Mouse (Mus musculus) liver, embryonic 16.5 days (tissue): Measurements from ENCODE around the gene Unc5b. TPM values are rescaled to one million over a fixed set of nuclear protein-coding genes. Genes with fewer than 3 reads are reported as not detected.
"Not testable (repeated sequence)": the region's sequence is repeated elsewhere in the genome, so short reads cannot be mapped to it uniquely, and the experiment has no call there.

Source experiments
- ATAC-seq: fragments of 200-750 bp; cut with Nextera tagmentation; 2 replicates; pipeline ENCODE4 v1.8.0; 2017; ENCODE audit warnings: low read depth, mild to moderate bottlenecking, moderate number of reproducible peaks, moderate library complexity
- H3K27ac ChIP-seq: fragments of 300-500 bp; sonication (generic); 2 replicates; pipeline ENCODE4 v1.5.1; 2014; ENCODE audit warnings: mild to moderate bottlenecking, low read length
- H3K27me3 ChIP-seq: fragments of 300-500 bp; sonication (generic); 2 replicates; pipeline ENCODE4 v1.6.1; 2014; ENCODE audit warnings: low read depth, low read length, mixed read lengths; ENCODE audit not compliant: control insufficient read depth, insufficient read depth
- H3K36me3 ChIP-seq: fragments of 300-500 bp; sonication (generic); 2 replicates; pipeline ENCODE4 v1.6.1; 2014; ENCODE audit warnings: mild to moderate bottlenecking; ENCODE audit not compliant: control insufficient read depth, insufficient read depth
- H3K4me1 ChIP-seq: fragments of 300-500 bp; sonication (generic); 2 replicates; pipeline ENCODE4 v1.6.1; 2014; ENCODE audit warnings: low read depth, low read length, mixed read lengths; ENCODE audit not compliant: control insufficient read depth
- H3K4me2 ChIP-seq: fragments of 300-500 bp; sonication (generic); 2 replicates; pipeline ENCODE4 v1.6.1; 2014; ENCODE audit warnings: low read depth, low read length, mixed read lengths
- H3K4me3 ChIP-seq: fragments of 300-500 bp; sonication (generic); 2 replicates; pipeline ENCODE4 v1.5.1; 2014; ENCODE audit warnings: low read depth, mild to moderate bottlenecking, low read length
- H3K9ac ChIP-seq: fragments of 300-500 bp; sonication (generic); 2 replicates; pipeline ENCODE4 v1.6.1; 2014; ENCODE audit warnings: low read depth, low read length
- H3K9me3 ChIP-seq: fragments of 300-500 bp; sonication (generic); replicated peaks from 2 replicates; pipeline ENCODE4 v1.6.1; 2016; ENCODE audit warnings: low read length; ENCODE audit not compliant: control insufficient read depth
- WGBS: fragments of 180-500 bp; shearing (Covaris S2); extraction: QIAGEN DNeasy Blood & Tissue Kit; methylation state at CpG from one replicate; pipeline ENCODE4 v1.1.7; 2014; ENCODE audit not compliant: insufficient replicate concordance; 5-methylcytosine and 5-hydroxymethylcytosine counted together
- polyA plus RNA-seq: library from polyadenylated mRNA; unstranded; fragments of >200 nt; fragmentation: Nextera tagmentation; extraction: Ambion mirVana; gene quantifications from 2 replicates; pipeline ENCODE4 v1.2.1, GENCODE M21; 2015

Gene Unc5b
- 0.27 and 0.29 TPM in 2 replicates for polyA plus RNA-seq

DNA sequence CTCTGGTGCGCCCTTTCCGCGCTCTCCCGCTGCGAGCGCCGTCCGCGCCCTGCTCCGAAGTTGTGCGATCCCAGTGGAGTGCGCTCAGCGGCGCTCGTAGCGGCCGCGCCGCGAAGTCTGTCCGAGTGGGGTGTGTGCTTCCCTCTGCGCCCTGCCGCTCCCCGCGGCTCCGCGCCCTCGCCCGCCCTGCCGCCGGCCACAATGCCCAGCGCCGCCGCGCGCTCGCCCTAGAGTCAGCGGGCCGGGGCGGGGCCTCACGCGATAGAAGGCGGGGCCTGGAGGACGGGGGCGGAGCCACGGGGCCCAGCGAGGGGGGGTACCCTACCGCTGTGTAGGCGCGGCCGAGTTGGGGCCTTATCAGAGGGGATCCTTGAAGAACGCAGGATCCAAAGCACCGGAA is at the start of gene Unc5b:
Gene Unc5b (minus strand): TSS at position 203 of the 400 bp plus-strand sequence.
- peak within 1 kb of the TSS; percentile 54 for H3K4me3 ChIP-seq
- H3K9me3 ChIP-seq = no peaks in the 10 kb centered on the region
- H3K36me3 ChIP-seq = no peaks in the 10 kb centered on the region
- no peak within 1 kb of the TSS for H3K27ac ChIP-seq
- peaks cover 67% of the 10 kb centered on the region for H3K27me3 ChIP-seq
- peak within 1 kb of the TSS; percentile 29; the same call in 1 of the 2 replicates for H3K9ac ChIP-seq
- H3K4me2 ChIP-seq = peak within 1 kb of the TSS; percentile 68
- under 1% methylated on average over 52 of the region's 53 CpGs for WGBS
- ATAC-seq = peak; percentile 86
- H3K4me1 ChIP-seq = no peaks in the 10 kb centered on the region

DNA sequence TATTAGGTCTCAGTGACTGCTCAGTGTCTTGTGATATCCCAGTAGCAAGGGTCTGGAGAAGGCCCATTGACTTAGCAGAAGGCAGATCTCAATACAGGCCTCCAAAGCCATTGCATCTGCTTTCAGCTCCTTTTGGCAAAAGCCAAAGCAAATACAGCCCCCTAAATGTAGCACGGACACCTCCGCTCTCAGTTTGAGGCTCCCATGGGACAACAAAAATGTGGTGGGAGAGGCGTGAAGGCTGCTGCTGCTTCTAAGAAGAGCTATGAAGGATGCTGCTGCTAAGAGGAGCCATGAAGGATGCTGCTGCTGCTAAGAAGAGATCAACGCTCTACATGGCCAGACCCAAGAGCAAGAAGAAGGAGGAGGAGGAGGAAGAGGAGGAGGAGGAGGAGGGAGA is 48.4 kb upstream of the Unc5b start:
- Histone ChIP-seq H3K4me1 (no peaks in the 10 kb centered on the region), H3K36me3 (no peaks in the 10 kb centered on the region), H3K27me3 (no peaks in the 10 kb centered on the region), H3K9me3 (no peaks in the 10 kb centered on the region), H3K4me2 (no peak overlapping the region), H3K9ac (no peak overlapping the region), H3K4me3 (no peak overlapping the region), H3K27ac (no peak overlapping the region)
- ATAC-seq = no peak
- 66% methylated on average over 4 of the region's 4 CpGs for WGBS

DNA sequence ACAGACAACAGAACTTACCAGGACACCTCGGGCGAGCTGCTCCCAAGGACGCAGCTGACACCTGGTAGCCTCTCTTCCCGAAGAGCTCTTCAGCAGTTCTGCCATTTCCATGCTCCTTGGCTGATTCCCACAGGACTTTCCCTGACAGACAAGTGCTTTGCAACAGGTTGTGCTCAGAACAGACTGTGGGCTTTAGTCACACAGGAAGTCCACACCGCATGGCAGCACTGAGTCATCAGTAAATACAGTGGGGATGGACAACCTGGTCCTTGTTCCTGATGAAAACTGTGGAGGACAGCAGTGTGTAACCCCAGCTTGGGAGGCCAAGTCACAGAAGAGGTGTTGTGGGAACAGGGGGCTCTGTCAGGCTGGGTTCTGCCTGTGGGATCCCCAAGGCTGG is 45.7 kb upstream of the Unc5b start:
- Histone ChIP-seq H3K9me3 (no peaks in the 10 kb centered on the region), H3K4me1 (no peaks in the 10 kb centered on the region), H3K4me3 (no peak overlapping the region), H3K4me2 (no peak overlapping the region), H3K9ac (no peak overlapping the region), H3K36me3 (no peaks in the 10 kb centered on the region), H3K27me3 (no peaks in the 10 kb centered on the region), H3K27ac (no peak overlapping the region)
- WGBS = 62% methylated on average over 5 of the region's 5 CpGs
- no peak for ATAC-seq

DNA sequence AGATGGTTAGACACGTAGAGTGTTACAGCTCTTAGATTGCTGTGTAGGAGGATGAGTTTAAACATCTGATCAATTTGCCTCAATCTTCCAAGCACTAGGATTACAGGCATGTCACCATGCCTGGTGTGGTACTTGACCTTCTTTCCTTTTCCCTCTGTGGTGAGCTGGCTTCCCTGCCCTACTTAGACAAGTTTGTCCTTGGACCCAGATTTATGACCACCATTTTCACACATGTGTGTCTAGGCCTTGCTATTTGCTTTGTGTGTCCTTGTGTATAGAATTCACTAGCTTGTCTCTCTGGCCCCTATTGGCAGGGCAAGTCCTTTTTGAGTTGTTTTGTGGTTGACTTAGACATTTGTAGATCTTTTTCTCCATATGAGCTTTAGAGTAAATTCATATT is 43.6 kb upstream of the Unc5b start:
- H3K4me2 ChIP-seq = no peak overlapping the region
- H3K27me3 ChIP-seq = no peaks in the 10 kb centered on the region
- H3K4me3 ChIP-seq = no peak overlapping the region
- 72% methylated on average over 1 of the region's 1 CpGs for WGBS
- no peaks in the 10 kb centered on the region for H3K36me3 ChIP-seq
- H3K9ac ChIP-seq = no peak overlapping the region
- no peak overlapping the region for H3K27ac ChIP-seq
- ATAC-seq = no peak
- no peaks in the 10 kb centered on the region for H3K4me1 ChIP-seq
- H3K9me3 ChIP-seq = no peaks in the 10 kb centered on the region

DNA sequence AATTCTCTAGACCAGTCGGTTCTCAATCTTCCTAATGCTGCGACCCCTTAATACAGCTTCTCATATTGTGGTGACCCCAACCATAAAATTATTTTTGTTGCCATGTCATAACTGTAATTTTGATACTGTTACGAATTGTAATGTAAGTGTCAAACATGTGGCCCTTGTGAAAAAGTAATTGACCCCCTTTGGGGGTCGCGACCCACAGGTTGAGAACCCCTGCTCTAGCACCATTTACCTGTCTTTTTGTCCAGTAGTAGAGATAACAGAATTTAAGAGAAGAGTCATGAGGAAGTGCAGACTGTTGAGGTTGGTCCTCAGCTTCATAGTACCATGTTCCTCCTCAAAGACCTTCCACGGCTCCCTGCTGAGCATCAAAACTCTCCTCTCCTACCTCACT is 31.9 kb upstream of the Unc5b start:
- WGBS = 60% methylated on average over 6 of the region's 6 CpGs
- no peak for ATAC-seq
- Histone ChIP-seq H3K4me3 (no peak overlapping the region), H3K27me3 (no peaks in the 10 kb centered on the region), H3K36me3 (no peaks in the 10 kb centered on the region), H3K4me2 (no peak overlapping the region), H3K4me1 (no peaks in the 10 kb centered on the region), H3K9ac (no peak overlapping the region), H3K9me3 (no peaks in the 10 kb centered on the region), H3K27ac (no peak overlapping the region)

DNA sequence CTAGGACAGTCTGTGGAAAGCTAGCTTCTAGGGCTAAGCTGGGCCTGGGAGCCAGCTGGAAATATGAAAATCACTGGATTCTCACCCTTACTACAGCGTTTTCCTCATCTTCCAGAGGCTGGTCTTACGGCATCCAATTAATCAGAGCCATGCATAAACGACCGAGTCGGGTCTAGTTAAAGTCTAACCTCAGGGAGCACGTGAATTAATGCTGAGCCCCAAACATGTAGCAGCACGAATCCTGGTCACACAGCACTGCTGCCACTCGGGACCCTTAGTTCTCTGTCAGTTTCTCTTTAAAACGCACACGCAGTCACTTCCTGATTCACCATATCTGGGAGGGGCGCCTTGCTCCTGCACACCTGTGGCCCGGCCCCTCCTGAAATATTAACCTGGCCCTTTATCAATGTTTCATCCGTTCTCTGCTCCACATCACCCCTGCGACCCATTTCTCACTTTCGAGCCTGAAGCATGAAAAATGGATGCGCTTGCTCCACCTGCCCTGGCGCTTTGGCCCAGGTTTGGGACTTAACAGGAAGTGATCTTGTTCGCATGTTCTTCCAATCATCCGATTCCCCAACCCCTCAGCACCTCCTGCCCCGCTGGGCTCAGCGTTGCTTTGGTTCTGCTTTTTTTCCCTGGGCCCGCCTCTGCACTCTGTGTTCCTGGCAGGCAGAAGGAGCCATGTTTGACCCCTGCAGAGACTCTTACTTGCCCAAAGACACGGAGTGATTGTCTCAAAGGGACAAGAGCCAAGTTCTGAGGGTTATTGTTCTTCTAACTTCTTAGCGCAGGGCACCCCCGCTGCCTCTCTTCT is 31.3 kb upstream of the Unc5b start:
- ATAC-seq = no peak
- Histone ChIP-seq H3K4me3 (no peak overlapping the region), H3K9ac (no peak overlapping the region), H3K4me1 (no peaks in the 10 kb centered on the region), H3K9me3 (no peaks in the 10 kb centered on the region), H3K36me3 (no peaks in the 10 kb centered on the region), H3K4me2 (no peak overlapping the region), H3K27ac (no peak overlapping the region), H3K27me3 (no peaks in the 10 kb centered on the region)
- WGBS = 53% methylated on average over 25 of the region's 25 CpGs

DNA sequence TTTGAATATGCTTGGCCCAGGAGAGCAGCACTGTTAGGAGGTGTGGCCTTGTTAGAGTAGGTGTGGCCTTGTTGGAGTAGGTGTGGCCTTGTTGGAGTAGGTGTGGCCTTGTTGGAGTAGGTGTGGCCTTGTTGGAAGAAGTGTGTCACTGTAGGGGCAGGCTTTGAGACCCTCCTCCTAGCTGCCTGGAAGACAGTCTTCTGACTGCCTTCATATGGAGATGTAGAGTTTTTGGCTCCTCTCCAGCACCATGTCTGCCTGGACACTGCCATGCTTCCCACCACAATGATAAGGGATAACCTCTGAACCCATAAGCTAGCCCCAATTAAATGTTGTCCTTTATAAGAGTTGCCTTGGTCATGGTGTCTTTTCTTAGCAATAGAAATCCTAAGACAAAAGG is 13.9 kb upstream of the Unc5b start:
- H3K27me3 ChIP-seq, H3K9me3 ChIP-seq, H3K4me3 ChIP-seq, H3K9ac ChIP-seq, H3K4me1 ChIP-seq, ATAC-seq, H3K36me3 ChIP-seq, H3K4me2 ChIP-seq, H3K27ac ChIP-seq: not testable (repeated sequence)

DNA sequence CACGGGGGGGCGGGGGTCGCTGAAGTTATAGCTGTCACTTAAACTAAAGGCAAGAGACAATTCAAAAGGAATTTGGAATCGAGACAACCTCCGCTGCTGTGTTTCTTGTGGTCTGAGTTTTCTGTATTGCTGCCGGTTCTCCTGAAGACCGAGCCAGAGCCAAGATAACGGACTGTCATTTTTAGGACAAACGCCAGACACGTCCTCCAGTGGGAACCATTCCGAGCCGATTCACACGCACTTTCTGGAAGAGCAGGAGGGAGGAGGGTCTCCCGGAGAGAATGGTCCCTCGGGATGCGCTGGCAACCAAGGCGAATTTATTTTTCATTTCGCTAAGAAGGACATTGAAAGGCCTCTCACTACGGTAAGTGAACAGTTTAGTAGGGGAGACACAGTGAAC is 7.4 kb upstream of the Unc5b start:
- Histone ChIP-seq H3K4me1 (no peaks in the 10 kb centered on the region), H3K4me2 (no peak overlapping the region), H3K27ac (no peak overlapping the region), H3K9ac (no peak overlapping the region), H3K9me3 (no peaks in the 10 kb centered on the region), H3K4me3 (no peak overlapping the region), H3K27me3 (no peaks in the 10 kb centered on the region), H3K36me3 (no peaks in the 10 kb centered on the region)
- no peak for ATAC-seq
- WGBS = 63% methylated on average over 19 of the region's 19 CpGs

DNA sequence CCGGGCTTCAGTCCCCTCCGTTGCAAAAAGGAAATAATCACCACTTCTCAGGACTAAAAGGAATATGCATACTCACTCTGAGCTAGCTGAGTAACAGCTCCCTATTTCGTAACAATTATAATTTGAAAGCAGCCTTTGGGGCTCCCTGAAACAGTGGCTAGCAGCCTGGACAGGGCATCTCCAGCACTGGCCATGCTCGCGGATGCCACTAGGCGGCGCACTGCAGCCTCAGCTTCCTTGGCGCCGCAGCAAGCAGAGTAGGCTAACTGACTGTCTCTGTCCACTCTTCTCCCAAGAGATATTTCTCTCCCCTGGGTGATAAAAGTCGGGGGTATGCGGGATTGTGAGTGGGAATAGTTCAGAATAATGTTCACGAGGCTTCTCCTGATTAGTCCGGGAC is 3.6 kb upstream of the Unc5b start:
- 4% methylated on average over 13 of the region's 13 CpGs for WGBS
- Histone ChIP-seq H3K4me3 (no peak overlapping the region), H3K27me3 (peaks cover 33% of the 10 kb centered on the region)

More for the DNA sequence above, 3.6 kb upstream of the Unc5b start:
- no peaks in the 10 kb centered on the region for H3K4me1 ChIP-seq
- H3K36me3 ChIP-seq = no peaks in the 10 kb centered on the region
- no peak overlapping the region for H3K9ac ChIP-seq
- no peak for ATAC-seq
- H3K27ac ChIP-seq = no peak overlapping the region
- H3K9me3 ChIP-seq = no peaks in the 10 kb centered on the region
- no peak overlapping the region for H3K4me2 ChIP-seq
